Mouse (Mus musculus) kidney, adult 18-20 months (tissue): ENCODE results near the gene Cuedc1.

Source experiments
- DNase-seq: peaks from one replicate; pipeline ENCODE4 v3.0.0; 2021

The Cuedc1 gene

DNA sequence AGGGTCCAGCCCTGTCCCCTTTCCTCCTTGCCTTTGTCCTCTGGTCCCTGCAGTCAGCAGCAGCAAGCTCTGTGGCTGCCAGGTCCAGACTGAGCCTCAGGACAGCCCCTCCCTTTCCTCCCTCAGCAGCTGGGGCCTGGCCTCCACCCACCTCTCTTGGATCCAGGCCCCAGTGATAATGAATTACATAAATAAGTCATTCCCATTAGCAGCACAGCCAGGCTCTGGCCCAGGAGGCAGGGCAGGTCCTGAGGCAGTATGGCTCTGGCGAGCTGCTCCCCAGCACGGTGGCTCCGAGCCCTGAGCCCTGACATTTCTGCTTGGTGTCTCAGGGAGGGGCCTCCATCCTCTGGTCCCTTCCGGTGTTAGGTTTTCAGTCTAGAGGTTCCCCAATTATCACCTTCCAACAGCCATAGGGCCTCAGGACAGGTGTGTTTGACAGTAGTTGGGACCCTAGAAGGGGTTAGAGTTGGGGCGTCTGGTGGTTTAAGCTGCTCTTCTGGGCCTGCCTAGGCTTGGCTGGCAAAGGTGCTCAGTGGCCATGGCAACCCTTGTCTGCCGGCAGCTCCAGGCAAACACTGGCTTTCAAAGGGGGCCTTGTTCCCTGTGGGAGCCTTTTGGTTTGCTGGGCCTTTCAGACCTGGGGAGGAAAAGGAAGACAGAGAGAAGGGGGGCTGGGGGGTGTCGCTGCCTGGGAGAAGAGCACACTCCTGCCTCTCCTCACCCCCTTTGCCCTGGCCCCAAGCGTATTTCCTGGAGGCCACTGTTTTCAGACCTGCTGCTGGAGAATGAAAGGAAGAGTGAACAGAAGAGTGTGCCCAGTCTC lies 21.2 kb downstream of the Cuedc1 start:
- peak; percentile 74 for DNase-seq

- DNase-seq = no peak
Observed at GRCm38 (mm10) chr11:88122545-88122944, 24.7 kb downstream of the Cuedc1 start.

GRCm38 (mm10) chr11:88123021-88123420 lies 25.2 kb downstream of the Cuedc1 start:
- no peak for DNase-seq

- no peak for DNase-seq
Observed at GRCm38 (mm10) chr11:88123731-88124130, 25.9 kb downstream of the Cuedc1 start.

DNA sequence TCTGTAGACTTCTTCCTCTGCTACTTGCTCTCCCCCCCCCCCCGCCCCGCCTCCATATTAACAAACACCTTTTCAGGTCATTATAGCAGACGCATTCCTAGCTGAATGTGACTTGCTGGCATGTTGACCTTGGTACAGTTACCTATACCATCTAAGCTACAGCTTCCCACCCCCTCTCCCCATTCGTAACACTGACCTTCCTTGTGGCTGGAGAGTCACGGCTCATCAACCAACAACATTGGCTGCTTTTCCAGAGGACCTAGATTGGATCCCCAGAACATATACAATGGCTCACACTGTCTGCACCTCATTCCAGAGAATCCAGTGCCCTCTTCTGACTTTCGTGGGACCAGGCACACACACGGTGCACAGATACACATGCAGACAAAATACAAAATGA lies 27.6 kb downstream of the Cuedc1 start:
- no peak for DNase-seq

- DNase-seq = no peak
Observed at GRCm38 (mm10) chr11:88126306-88126793, 28.5 kb downstream of the Cuedc1 start.

- DNase-seq = no peak
Observed at GRCm38 (mm10) chr11:88128461-88128860, 30.6 kb downstream of the Cuedc1 start.

GRCm38 (mm10) chr11:88129281-88129680 lies 31.4 kb downstream of the Cuedc1 start:
- DNase-seq = no peak

DNA sequence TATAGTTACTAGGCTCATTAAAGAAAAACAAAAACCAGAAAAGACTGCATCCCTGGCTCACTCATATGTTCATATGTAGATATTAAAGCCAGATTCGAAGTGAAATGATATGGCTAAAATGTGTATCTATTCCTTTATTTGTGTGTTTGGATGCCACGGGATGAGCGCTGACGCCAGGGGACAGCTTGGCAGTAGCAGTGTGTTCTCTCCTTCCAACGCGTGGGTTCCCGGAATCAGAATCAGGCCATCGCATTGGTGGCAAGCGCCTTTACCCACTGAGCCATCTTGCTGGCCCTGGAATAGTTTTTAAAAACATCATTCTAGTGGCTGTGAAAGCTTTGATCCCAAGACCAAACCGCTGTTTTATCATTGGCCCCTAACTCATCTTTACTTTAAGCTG lies 32.1 kb downstream of the Cuedc1 start:
- DNase-seq = no peak

DNA sequence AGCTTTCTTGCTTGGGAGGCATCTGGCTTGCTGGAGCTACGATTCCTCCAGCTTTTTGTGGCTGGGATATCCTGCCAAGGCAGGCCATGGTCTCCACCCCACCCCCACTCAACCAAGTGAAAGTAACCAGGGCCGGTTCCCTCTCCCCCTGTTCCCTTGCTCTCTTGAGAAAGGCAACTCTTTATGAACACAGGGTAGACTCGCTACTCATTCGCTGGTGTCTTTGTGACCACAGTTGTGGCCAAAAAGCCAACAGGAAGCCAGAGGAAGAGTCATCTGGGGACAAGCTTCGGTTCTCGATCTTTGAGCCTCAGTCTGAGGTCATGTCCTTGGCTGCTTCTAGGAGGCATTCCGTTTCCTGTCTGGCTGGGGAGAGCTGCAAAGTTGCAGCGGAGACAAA lies 34.0 kb downstream of the Cuedc1 start:
- DNase-seq = peak; percentile 72

DNA sequence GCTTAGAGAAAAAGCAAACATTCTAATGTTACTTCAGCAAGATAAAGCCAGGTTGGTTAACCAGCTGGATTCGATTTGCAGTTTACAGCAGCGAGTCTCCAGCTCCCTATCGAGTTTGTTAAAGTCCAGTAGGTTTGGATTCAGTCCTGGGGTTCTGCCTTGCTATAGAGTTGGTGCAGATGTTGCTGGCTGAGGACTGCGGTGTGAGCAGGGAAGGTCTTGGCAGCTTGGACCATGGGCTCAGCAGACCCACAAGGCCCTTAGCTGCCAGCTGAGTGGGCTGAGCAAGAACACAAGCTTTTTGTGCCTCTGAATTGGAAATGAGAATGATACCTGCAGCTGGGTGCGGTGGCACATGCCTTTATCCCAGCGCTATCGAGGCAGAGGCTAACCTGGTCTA lies 37.4 kb downstream of the Cuedc1 start:
- no peak for DNase-seq

- peak; percentile 57 for DNase-seq
Observed at GRCm38 (mm10) chr11:88137814-88138425, 40.1 kb downstream of the Cuedc1 start.

DNA sequence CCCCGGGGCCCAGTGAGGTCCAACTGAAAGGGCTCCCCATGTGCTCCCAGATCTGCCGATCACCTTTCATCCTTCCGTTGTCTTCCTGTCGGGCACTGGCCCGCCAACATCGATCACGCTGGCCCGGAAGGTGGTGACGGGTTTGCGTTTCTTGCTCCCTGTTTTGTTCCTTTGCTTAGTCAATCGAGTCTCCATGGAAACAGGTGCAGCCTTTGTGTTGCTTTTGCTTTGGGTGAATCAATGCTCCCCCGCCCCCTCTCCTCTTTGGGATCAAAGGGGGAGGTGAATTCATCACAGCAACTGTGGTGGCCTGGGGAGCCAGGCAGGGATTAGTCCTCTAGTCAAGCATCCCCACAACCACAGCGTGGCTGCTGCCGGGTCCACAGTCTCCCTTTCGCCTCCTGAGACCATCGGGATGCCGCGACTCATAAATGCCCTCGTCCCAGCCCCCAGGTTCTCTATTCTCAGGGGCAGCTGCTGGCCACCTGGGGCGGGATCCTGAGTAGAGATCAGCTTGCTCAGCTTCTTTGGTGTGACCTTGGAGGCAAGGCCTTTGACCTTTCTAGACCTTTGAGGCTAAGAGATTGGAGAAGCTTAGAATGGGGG lies 41.5 kb downstream of the Cuedc1 start:
- no peak for DNase-seq

DNA sequence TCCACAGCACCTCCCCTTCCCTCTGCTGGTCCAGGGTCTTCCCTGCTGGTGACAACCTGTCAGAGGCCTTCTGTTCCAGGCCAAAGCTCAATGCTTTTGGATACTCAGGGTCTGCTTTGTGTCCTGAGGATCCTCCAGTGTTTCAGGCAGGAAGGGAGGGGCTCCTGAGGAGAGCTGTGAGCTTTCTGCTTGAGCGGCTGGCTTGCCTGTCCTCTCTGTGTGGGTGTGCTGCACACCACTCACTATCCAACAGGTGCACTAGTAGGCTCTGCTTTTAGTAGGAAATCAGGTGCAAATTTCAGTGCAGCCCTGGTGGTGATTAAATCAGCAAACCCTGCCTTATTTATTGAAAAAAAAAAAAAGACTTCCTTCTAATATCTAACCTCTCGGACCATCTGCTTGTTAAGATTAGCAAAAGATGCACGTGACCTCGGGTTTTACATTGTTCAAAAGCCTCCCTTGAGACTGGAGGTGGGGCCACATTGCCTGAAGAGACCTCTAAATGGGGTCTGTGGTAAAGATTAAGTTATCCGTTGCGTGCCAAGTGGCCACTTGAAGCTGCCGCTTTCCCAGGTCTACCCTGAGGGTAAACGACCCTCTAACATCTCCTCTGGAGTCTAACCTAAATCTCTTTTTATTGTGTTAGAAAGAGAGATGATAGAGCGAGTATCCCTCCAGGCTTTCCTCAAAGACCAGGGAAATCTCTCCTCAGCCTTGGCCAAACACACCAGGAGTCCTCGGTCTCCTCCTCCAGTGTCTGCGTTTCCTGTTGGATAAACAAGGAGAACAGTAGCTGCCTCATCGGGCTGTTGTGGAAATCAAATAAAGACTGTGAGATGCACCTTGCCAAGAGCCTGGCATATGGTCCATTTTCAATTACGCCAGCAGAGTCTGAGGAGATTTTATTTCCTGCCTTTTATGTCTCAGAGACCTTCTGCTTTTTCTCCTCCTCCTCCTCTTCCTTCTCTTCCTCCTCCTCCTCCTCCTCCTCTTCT lies 42.5 kb downstream of the Cuedc1 start:
- no peak for DNase-seq

- DNase-seq = no peak
Observed at GRCm38 (mm10) chr11:88142362-88142761, 44.5 kb downstream of the Cuedc1 start.

- DNase-seq = no peak
Observed at GRCm38 (mm10) chr11:88144100-88144499, 46.2 kb downstream of the Cuedc1 start.

DNA sequence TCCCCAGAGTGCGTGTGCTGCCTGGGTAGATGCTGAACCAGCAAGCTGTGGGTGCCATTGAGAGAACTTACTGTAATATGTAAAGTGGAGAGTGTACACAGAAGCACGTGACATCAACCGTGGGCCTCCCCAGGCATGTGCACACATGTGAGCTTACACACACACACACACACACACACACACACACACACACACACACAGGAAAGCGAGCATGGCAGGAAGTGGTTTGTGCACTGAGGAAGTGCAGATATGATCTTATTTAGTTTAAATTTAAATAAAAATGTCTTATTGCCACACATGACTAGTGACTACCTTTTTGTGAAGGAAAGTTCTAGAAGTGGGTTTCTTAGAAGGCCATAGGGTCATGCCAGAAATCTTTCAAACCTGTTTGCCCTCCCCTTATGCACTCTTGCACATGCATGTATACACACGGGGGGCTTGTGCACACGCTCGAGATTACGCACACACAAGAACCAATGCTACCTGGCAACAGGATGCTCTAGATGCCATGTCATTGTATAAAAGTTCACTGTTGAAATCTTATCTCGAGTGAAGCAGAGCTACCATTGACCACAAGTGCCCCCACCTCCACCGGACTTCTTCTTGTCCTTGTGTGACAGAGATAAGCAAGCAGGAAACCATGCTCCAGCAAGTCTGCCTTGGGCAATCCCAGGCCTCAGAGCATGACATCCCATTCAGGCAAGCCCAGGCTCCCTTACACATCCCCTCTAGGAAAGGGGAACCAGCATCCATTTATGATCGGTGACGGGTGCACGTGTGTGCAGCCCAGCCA lies 47.6 kb downstream of the Cuedc1 start:
- DNase-seq = no peak

DNA sequence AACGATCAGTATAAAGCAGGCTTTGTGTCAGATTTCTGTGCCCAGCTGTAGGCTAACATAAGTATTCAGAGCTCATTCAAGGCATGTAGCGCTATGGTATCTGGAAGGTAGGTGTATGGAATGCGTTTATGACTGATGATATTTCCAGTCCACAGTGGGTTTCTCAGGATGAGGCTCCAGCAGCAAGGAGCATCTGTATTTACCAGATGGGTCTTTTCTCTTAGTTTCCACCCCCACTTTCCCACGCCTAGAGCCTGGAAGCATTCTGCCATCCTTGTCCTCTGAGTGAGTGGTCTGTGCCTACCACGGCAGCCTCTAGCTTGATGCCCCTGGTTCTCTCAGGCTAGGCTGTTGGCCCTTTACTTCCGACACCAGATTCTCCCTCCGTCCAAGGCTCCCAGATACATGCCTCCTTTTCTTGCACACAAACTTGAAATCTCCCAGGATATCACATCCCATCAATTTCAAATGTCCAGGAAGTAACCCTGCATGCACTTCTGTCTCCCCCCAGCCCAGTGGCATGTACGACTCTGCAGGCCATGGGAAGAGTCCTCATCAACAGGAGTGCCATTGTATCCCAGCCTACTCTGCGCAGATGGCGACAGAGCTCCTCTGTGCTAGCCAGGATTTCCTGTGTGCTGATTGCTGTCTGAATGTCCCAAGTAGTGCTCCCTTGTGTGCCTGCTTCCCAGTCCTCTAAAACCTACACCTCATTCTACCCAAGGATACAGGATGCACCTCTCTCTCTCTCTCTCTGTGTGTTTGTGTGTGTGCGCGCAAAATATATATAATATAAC lies 48.6 kb downstream of the Cuedc1 start:
- DNase-seq = no peak

DNA sequence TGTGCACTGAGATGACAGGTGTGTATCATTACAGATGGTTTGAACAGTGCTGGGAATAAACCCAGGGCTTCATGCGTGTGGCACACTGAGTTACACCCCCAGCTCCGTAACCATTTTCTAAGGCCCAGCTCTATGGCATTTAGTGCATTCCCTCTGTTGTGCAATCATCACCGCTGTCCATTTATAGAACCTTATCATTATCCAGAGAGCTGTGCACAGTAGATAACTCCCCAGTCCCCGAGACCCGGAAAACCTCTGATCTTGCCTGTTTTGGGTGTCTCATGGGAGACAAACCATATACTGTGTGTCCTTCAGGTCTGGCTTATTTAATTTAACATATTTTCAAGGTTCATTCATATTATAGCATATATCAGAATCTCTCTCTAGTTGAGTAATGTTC lies 49.5 kb downstream of the Cuedc1 start:
- DNase-seq = no peak

GRCm38 (mm10) chr11:88148015-88148637 lies 50.3 kb downstream of the Cuedc1 start:
- DNase-seq = no peak
